Mouse (Mus musculus): Measurements from ENCODE around the gene Ror1.

Gene Ror1

GRCm38 (mm10) chr4:100488447-100488846 lies 392.9 kb downstream of the Ror1 start:
- no peak for DNase-seq (ENCODE audit: low spot score in 2 of 2)

All from urinary bladder, adult 18-20 months (tissue).